Comparison of ENCODE assay signal across 8 mouse cellular contexts in the genomic region with DNA sequence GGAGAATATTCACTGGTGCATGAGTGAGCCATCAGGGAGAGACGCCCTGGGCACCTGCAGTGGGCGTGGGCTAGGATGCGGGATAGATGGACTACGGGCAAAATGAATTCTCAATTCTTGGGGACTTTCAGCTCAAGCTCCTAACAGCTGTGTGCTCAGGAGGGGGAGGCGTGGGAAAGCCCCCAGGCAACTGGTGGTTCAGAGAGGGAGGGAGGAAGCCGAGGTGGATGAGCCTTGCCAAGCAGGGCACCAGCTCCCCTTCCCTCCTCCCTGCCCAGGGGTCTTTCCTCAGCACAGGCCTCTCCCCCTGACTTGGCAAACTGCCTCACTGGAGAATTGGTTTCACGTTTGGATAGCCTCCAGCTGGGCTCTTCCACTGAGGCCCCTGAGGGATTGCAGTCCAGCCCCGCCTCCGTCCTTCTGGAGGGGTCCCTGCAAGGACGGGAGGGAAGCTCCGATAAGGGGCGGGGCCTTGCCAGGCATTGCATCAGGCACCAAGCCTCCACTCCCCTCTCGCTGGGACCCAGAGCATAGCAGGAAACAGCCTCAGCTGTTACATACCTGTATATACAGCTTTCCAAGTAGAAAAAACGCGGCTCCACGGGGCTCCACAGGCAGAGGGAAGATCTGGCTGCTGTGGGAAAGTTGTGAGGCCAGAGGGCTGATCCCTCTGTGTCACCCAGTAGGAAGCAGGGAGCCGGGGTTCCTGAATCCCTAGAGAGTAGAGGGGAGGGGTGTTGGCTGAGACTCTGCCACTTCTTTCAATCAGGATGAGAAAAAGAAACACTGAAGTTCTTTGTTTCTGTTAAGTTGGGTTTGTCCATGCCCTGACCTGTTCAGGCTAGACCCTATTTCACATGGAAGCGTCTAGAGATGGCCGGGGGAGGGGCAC. TPM values are rescaled to one million over a fixed set of nuclear protein-coding genes. Genes with fewer than 3 reads are reported as not detected.
DNase-seq lines count a peak whose midpoint lies in the region; ATAC-seq and TF ChIP-seq lines count a peak whose summit lies in the region.

No protein-coding gene starts in this region.

- peak overlapping the region; percentile 48 for H3K4me2 ChIP-seq in CH12.LX (ENCODE audit: insufficient read depth, low read depth, poor library complexity, severe bottlenecking)
- peak overlapping the region; percentile 50 for H3K4me2 ChIP-seq in lung, embryonic 16.5 days (ENCODE audit: low read depth, low read length)

- TF ChIP-seq EP300 in CH12.LX (IDR thresholded peaks at IDR 0.05; ENCODE audit: low read length): 0 out of 2 replicates have a peak, but pooled peaks have one; percentile 16

- peaks cover 23 to 93% of the 10 kb centered on the region in 2 experiments for H3K4me1 ChIP-seq in CH12.LX (ENCODE audit: control insufficient read depth in 1 of 2, insufficient read depth in 2 of 2)
- peaks cover 36% of the 10 kb centered on the region for H3K4me1 ChIP-seq in hindbrain, embryonic 10.5 days (replicated peaks)
- H3K4me1 ChIP-seq in lung, embryonic 16.5 days (replicated peaks; ENCODE audit: control insufficient read depth, insufficient read depth, low read length): peaks cover 39% of the 10 kb centered on the region
- peaks cover 31% of the 10 kb centered on the region for H3K4me1 ChIP-seq in cerebellum, adult 2 months (ENCODE audit: control insufficient read depth, insufficient read depth, low read length)

- TF ChIP-seq CTCF in CH12.LX (conservative IDR thresholded peaks at IDR 0.05 in 1 of 2, IDR thresholded peaks at IDR 0.05 in 1 of 2; ENCODE audit: low read depth in 2 of 2, low read length in 2 of 2): no peak
- no peak for TF ChIP-seq CTCF in cerebellum, adult 2 months (IDR thresholded peaks at IDR 0.05; ENCODE audit: borderline replicate concordance, insufficient read depth, low read depth, low read length)

- peak; percentile 76 for ATAC-seq in lung, embryonic 16.5 days (ENCODE audit: low read depth)

- in situ Hi-C loops in CH12.LX (cut with MboI; ENCODE audit: low pct_ligation_motif_present, low pct_unique_long_range_greater_than_20kb, low sequenced_read_pairs): no loop called here

- peak; percentile 92 for DNase-seq in heart, adult 11 months
- no peak for DNase-seq in heart, postnatal 25 days (ENCODE audit: low spot score)
- DNase-seq in CH12.LX (ENCODE audit: extremely low read depth): peak; percentile 94
- DNase-seq in embryo, embryonic 10.5 days (ENCODE audit: low spot score): peak; percentile 85
- DNase-seq in hindbrain, embryonic 10.5 days (ENCODE audit: low spot score): peak; percentile 73
- peak; percentile 59 for DNase-seq in splenic B cell, adult 2 months (ENCODE audit: low read depth, low spot score)
- DNase-seq in cerebellum, adult 2 months: no peak

- H3K36me3 ChIP-seq in CH12.LX (replicated peaks in 1 of 2; ENCODE audit: control insufficient read depth in 1 of 2, insufficient read depth in 1 of 2, low read length in 1 of 2): peaks cover 0 to 48% of the 10 kb centered on the region in 2 experiments
- no peaks in the 10 kb centered on the region for H3K36me3 ChIP-seq in hindbrain, embryonic 10.5 days
- no peaks in the 10 kb centered on the region for H3K36me3 ChIP-seq in lung, embryonic 16.5 days (ENCODE audit: control insufficient read depth, insufficient read depth, low read length)
- peaks cover 16% of the 10 kb centered on the region for H3K36me3 ChIP-seq in splenic B cell, adult 2 months (ENCODE audit: control insufficient read depth, insufficient read depth, low read length, poor library complexity, severe bottlenecking)

- H3K9me3 ChIP-seq in CH12.LX (replicated peaks; ENCODE audit: low read length): no peaks in the 10 kb centered on the region
- no peaks in the 10 kb centered on the region for H3K9me3 ChIP-seq in hindbrain, embryonic 10.5 days
- no peaks in the 10 kb centered on the region for H3K9me3 ChIP-seq in lung, embryonic 16.5 days (ENCODE audit: control insufficient read depth, low read length)

- intact Hi-C loops in heart, postnatal 25 days (cut with DNase I): no loop called here

- no peaks in the 10 kb centered on the region for H3K79me2 ChIP-seq in CH12.LX (replicated peaks; ENCODE audit: control insufficient read depth, extremely low read depth, insufficient read depth, poor library complexity, severe bottlenecking)

- TF ChIP-seq POLR2A in CH12.LX (IDR thresholded peaks at IDR 0.05; ENCODE audit: low read depth, low read length): peak; percentile 58; the same call in 1 of the 2 replicates
- no peak for TF ChIP-seq POLR2A in cerebellum, adult 2 months (IDR thresholded peaks at IDR 0.05; ENCODE audit: borderline replicate concordance, insufficient read depth, low read length)

- peak overlapping the region in 2 of 3 experiments; percentile 30 to 56 for H3K4me3 ChIP-seq in CH12.LX (replicated peaks in 1 of 3; ENCODE audit: low read depth in 2 of 3, low read length in 2 of 3, poor library complexity in 1 of 3)
- peak overlapping the region; percentile 36 for H3K4me3 ChIP-seq in hindbrain, embryonic 10.5 days
- H3K4me3 ChIP-seq in lung, embryonic 16.5 days (ENCODE audit: low read length): peak overlapping the region; percentile 25
- no peak overlapping the region for H3K4me3 ChIP-seq in cerebellum, adult 2 months (replicated peaks; ENCODE audit: insufficient read depth, low read depth, low read length)

- peak overlapping the region; percentile 78 for H3K27ac ChIP-seq in CH12.LX (ENCODE audit: insufficient read depth, low read depth)
- H3K27ac ChIP-seq in hindbrain, embryonic 10.5 days: peak overlapping the region; percentile 84
- H3K27ac ChIP-seq in lung, embryonic 16.5 days (ENCODE audit: low read length): peak overlapping the region; percentile 56
- H3K27ac ChIP-seq in cerebellum, adult 2 months (ENCODE audit: insufficient read depth, low read length): no peak overlapping the region

- dilution Hi-C loops in CH12.LX (cut with MboI; ENCODE audit: extremely low pct_ligation_motif_present, extremely low pct_unique_long_range_greater_than_20kb, low sequenced_read_pairs): no loop called here

- TF ChIP-seq RAD21 in CH12.LX (IDR thresholded peaks at IDR 0.05; ENCODE audit: low read depth, low read length): no peak; the same call in 1 of the 2 replicates

- peak overlapping the region; percentile 72 for H3K9ac ChIP-seq in CH12.LX (ENCODE audit: insufficient read depth, low read depth)
- H3K9ac ChIP-seq in lung, embryonic 16.5 days (ENCODE audit: low read length): peak overlapping the region; percentile 43

- no peaks in the 10 kb centered on the region for H3K27me3 ChIP-seq in CH12.LX (replicated peaks)
- H3K27me3 ChIP-seq in hindbrain, embryonic 10.5 days (ENCODE audit: insufficient read depth, poor library complexity, severe bottlenecking): peaks cover 9% of the 10 kb centered on the region
- no peaks in the 10 kb centered on the region for H3K27me3 ChIP-seq in lung, embryonic 16.5 days (ENCODE audit: control insufficient read depth, insufficient read depth, low read depth, low read length)
- H3K27me3 ChIP-seq in splenic B cell, adult 2 months (ENCODE audit: control insufficient read depth, insufficient read depth, low read length, poor library complexity, severe bottlenecking): no peaks in the 10 kb centered on the region
- H3K27me3 ChIP-seq in cerebellum, adult 2 months (ENCODE audit: control insufficient read depth, insufficient read depth, low read length): no peaks in the 10 kb centered on the region

- WGBS in hindbrain, embryonic 10.5 days: 7% methylated on average over 19 of the region's 19 CpGs
- 6% methylated on average over 19 of the region's 19 CpGs for WGBS in lung, embryonic 16.5 days
- WGBS in cerebellum, adult 2 months: 18% methylated on average over 19 of the region's 19 CpGs

TF ChIP-seq in CH12.LX, 34 proteins besides CTCF, POLR2A, EP300 and RAD21:
- TF ChIP-seq NELFE (IDR thresholded peaks at IDR 0.05; ENCODE audit: low read depth, low read length) (peak; percentile 46), TCF12 (IDR thresholded peaks at IDR 0.05; ENCODE audit: low read depth, low read length) (peak; percentile 84), ZMIZ1 (IDR thresholded peaks at IDR 0.05; ENCODE audit: low read depth, low read length) (peak; percentile 81), JUN (IDR thresholded peaks at IDR 0.05; ENCODE audit: insufficient read depth, low read depth, low read length) (no peak), BHLHE40 (IDR thresholded peaks at IDR 0.05; ENCODE audit: low read depth, low read length) (peak; percentile 52), CHD2 (IDR thresholded peaks at IDR 0.05; ENCODE audit: low read length) (peak; percentile 75), USF2 (conservative IDR thresholded peaks at IDR 0.05; ENCODE audit: low read depth, low read length) (no peak), ZNF384 (IDR thresholded peaks at IDR 0.05; ENCODE audit: low read depth, low read length) (peak; percentile 34; the same call in 1 of the 2 replicates), MAX (IDR thresholded peaks at IDR 0.05; ENCODE audit: low read length) (0 out of 2 replicates have a peak, but pooled peaks have one; percentile 48), MEF2A (IDR thresholded peaks at IDR 0.05; ENCODE audit: borderline replicate concordance, low read depth, low read length) (peak; percentile 52; the same call in 1 of the 2 replicates), MAZ (IDR thresholded peaks at IDR 0.05; ENCODE audit: low read depth, low read length) (peak; percentile 27), KAT2A (IDR thresholded peaks at IDR 0.05; ENCODE audit: insufficient replicate concordance, low read length) (peak; percentile 57; the same call in 1 of the 2 replicates), SIN3A (IDR thresholded peaks at IDR 0.05; ENCODE audit: low read length) (no peak; the same call in none of the 2 replicates), ELF1 (IDR thresholded peaks at IDR 0.05; ENCODE audit: low read depth, low read length) (peak; percentile 53; the same call in 1 of the 2 replicates), ZC3H11A (IDR thresholded peaks at IDR 0.05; ENCODE audit: low read depth, low read length) (no peak), MYC (IDR thresholded peaks at IDR 0.05; ENCODE audit: low read depth, low read length) (peak; percentile 23; the same call in 1 of the 2 replicates), ETS1 (conservative IDR thresholded peaks at IDR 0.05; ENCODE audit: low read depth, low read length) (peak; percentile 76), TBP (conservative IDR thresholded peaks at IDR 0.05; ENCODE audit: low read depth, low read length) (0 out of 2 replicates have a peak, but pooled peaks have one; percentile 32)

RNA-seq across cellular contexts. Expression of a gene that starts 25.3 kb away (rescaled TPM):
- total RNA-seq in heart, postnatal 25 days (2021): under 1 TPM; 0.84 to 0.99 TPM
- total RNA-seq in CH12.LX (2012; rRNA removed) (4.4 and 5.2 TPM in 2 replicates), CH12.LX (2014; rRNA removed) (7.4 and 7.5 TPM in 2 replicates)
- 11.0 and 12.2 TPM in 2 replicates for polyA plus RNA-seq in CH12.LX (2012; ENCODE audit: insufficient read length, low read depth)
- 1.8 and 2.2 TPM in 2 replicates for polyA plus RNA-seq in hindbrain, embryonic 10.5 days (2016; fragmentation: Nextera tagmentation; extraction: Ambion mirVana)
- 1.8 and 2.1 TPM in 2 replicates for polyA plus RNA-seq in lung, embryonic 16.5 days (2015; fragmentation: Nextera tagmentation; extraction: Ambion mirVana)
- polyA plus RNA-seq in cerebellum, adult 2 months (2012; rRNA removed): 2.2 TPM in 2 replicates

Comparison
In these comparisons a context has a peak if more than half of its experiments do, and no peak if none do; other contexts are left out.
1. DNase-seq: peak in heart, adult 11 months (single experiment), CH12.LX (single experiment), embryo, embryonic 10.5 days (single experiment), hindbrain, embryonic 10.5 days (single experiment) and splenic B cell, adult 2 months (single experiment); none in heart, postnatal 25 days (single experiment) and cerebellum, adult 2 months (0 of 2).